Mouse (Mus musculus) E14TG2a.4 (cell line): ENCODE results near the gene Sptan1.

Experiments
- CTCF ChIP-seq: conservative IDR thresholded peaks from 2 replicates; pipeline ENCODE4 v1.5.1; 2014; ENCODE audit warnings: low read length
- NANOG ChIP-seq: IDR thresholded peaks from 2 replicates; pipeline ENCODE4 v1.6.1; 2014; ENCODE audit warnings: borderline replicate concordance, low read length, mixed read lengths

DNA sequence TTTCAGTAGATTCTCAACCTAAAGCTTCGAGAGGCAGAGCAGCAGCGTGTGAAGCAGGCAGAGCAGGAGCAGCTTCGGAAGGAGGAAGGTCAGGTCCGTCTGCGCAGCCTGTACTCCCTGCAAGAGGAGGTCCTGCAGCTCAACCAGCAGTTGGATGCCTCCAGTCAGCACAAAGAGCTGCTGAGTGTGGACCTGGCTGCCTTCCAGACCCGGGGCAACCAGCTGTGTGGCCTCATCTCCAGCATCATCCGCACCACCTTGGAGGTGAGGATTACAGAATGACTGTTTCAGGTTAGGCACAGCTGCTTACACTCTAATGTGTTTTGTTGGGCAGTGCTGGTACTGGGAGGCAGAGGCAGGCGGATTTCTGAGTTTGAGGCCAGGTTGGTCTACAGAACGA is 25.3 kb upstream of the Sptan1 start:
- TF ChIP-seq CTCF (no peak), NANOG (no peak)
